Mouse (Mus musculus): ENCODE results near the gene Babam2. TPM values are rescaled to one million over a fixed set of nuclear protein-coding genes. Genes with fewer than 3 reads are reported as not detected.

Gene Babam2
- total and polyA plus RNA-seq, 2 experiments from 2014 or later = 39.1 to 51.3 TPM

DNA sequence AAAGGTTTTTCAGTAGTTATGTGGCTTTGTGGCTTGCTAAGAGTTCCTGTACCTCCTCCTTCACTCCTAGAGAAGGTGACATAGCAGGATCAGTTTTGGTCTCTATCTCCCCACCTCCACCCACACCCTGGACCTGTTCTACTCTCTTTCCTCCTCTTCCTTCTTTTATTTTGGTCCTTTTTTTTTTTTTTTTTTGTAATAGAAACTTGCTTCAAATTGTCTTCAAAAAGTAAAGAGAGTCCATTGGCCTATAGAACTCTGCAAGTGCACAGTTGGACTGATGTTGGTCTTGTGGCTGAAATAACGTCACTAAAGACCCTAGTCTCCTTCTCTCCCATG lies 114.1 kb downstream of the Babam2 start:
- no peak overlapping the region for H3K9ac ChIP-seq (replicated peaks; ENCODE audit: low read depth, low read length)
- no peak overlapping the region for H3K4me3 ChIP-seq (ENCODE audit: low read depth, low read length)
- peaks cover 10% of the 10 kb centered on the region for H3K4me1 ChIP-seq (ENCODE audit: control insufficient read depth, insufficient read depth)
- TF ChIP-seq CTCF (IDR thresholded peaks at IDR 0.05; ENCODE audit: low read depth) (no peak), EP300 (IDR thresholded peaks at IDR 0.05; ENCODE audit: low read depth) (no peak)
- no peak for ATAC-seq (ENCODE audit: insufficient read depth, low read depth)
- 91% methylated on average over 1 of the region's 1 CpGs for WGBS
- peak overlapping the region; percentile 72; the same call in 1 of the 2 replicates for H3K27ac ChIP-seq (ENCODE audit: low read depth)
- no peak for DNase-seq (ENCODE audit: low spot score)
- H3K9me3 ChIP-seq (replicated peaks; ENCODE audit: control insufficient read depth, low read length) = no peaks in the 10 kb centered on the region
- H3K36me3 ChIP-seq (replicated peaks; ENCODE audit: control insufficient read depth, insufficient read depth, low read length) = no peaks in the 10 kb centered on the region
- H3K4me2 ChIP-seq (ENCODE audit: low read depth, low read length) = no peak overlapping the region
- no peaks in the 10 kb centered on the region for H3K27me3 ChIP-seq (ENCODE audit: control insufficient read depth, insufficient read depth, low read length)

DNA sequence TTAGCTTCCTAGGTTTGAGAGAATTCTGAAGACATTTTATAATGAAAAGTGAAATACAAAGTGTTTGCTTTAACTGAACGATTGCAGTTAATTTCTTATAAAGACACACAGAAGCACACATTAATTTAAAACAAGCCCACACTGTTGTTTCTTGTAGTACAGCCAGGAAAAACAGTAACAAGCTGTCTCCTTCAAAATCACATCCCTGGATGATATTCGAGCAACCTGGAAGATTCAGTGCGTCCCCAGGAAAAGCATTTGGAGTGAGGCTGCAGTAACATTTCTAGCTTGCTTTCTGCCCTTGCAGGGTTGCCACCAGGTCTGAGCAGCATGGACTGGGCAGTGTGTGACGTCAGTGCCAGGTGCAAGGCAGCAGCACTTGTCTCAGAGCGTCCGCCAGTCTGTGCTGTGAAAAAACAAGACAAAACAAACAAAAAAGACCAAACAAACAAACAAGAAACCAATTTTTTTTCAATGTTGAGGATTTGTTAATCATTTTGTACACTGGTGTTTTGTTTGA lies 115.7 kb downstream of the Babam2 start:
- Histone ChIP-seq H3K27me3 (ENCODE audit: control insufficient read depth, insufficient read depth, low read length) (no peaks in the 10 kb centered on the region), H3K4me1 (ENCODE audit: control insufficient read depth, insufficient read depth) (peaks cover 10% of the 10 kb centered on the region), H3K4me2 (ENCODE audit: low read depth, low read length) (no peak overlapping the region), H3K27ac (ENCODE audit: low read depth) (no peak overlapping the region), H3K4me3 (ENCODE audit: low read depth, low read length) (no peak overlapping the region), H3K9me3 (replicated peaks; ENCODE audit: control insufficient read depth, low read length) (no peaks in the 10 kb centered on the region), H3K36me3 (replicated peaks; ENCODE audit: control insufficient read depth, insufficient read depth, low read length) (no peaks in the 10 kb centered on the region), H3K9ac (replicated peaks; ENCODE audit: low read depth, low read length) (no peak overlapping the region)
- 73% methylated on average over 6 of the region's 6 CpGs for WGBS
- no peak for DNase-seq (ENCODE audit: low spot score)
- TF ChIP-seq EP300 (IDR thresholded peaks at IDR 0.05; ENCODE audit: low read depth) (no peak), CTCF (IDR thresholded peaks at IDR 0.05; ENCODE audit: low read depth) (no peak)
- no peak for ATAC-seq (ENCODE audit: insufficient read depth, low read depth)

- H3K4me3 ChIP-seq (ENCODE audit: low read depth, low read length) = no peak overlapping the region
- WGBS = 88% methylated on average over 4 of the region's 4 CpGs
- peaks cover 10% of the 10 kb centered on the region for H3K4me1 ChIP-seq (ENCODE audit: control insufficient read depth, insufficient read depth)
- no peaks in the 10 kb centered on the region for H3K36me3 ChIP-seq (replicated peaks; ENCODE audit: control insufficient read depth, insufficient read depth, low read length)
- no peak for DNase-seq (ENCODE audit: low spot score)
- H3K9me3 ChIP-seq (replicated peaks; ENCODE audit: control insufficient read depth, low read length) = no peaks in the 10 kb centered on the region
- H3K27me3 ChIP-seq (ENCODE audit: control insufficient read depth, insufficient read depth, low read length) = no peaks in the 10 kb centered on the region
- TF ChIP-seq CTCF (IDR thresholded peaks at IDR 0.05; ENCODE audit: low read depth) (no peak), EP300 (IDR thresholded peaks at IDR 0.05; ENCODE audit: low read depth) (no peak)
- H3K4me2 ChIP-seq (ENCODE audit: low read depth, low read length) = no peak overlapping the region
- no peak overlapping the region for H3K9ac ChIP-seq (replicated peaks; ENCODE audit: low read depth, low read length)
- ATAC-seq (ENCODE audit: insufficient read depth, low read depth) = no peak
- no peak overlapping the region for H3K27ac ChIP-seq (ENCODE audit: low read depth)
Observed at GRCm38 (mm10) chr5:31814068-31814467, 116.6 kb downstream of the Babam2 start.

DNA sequence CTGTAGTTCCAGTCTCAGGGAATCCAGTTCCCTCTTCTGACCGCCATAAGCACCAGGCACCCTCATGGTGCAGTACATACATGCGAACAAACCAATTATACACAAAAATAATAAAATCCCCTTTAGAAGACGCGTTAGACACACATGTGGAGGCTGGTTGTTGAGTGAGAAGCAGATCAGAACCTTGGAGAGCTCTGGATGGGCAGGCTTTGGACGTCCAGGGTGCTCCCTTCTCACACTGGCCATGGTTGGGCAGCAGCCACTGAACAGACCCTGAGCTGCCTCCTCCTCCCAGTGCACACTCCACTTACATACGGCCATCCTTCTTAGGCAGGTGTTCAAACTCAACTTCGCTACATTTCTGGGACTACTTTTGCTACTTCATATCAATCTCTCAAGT lies 117.6 kb downstream of the Babam2 start:
- H3K27ac ChIP-seq (ENCODE audit: low read depth) = no peak overlapping the region
- H3K27me3 ChIP-seq (ENCODE audit: control insufficient read depth, insufficient read depth, low read length) = no peaks in the 10 kb centered on the region
- TF ChIP-seq CTCF (IDR thresholded peaks at IDR 0.05; ENCODE audit: low read depth) (no peak), EP300 (IDR thresholded peaks at IDR 0.05; ENCODE audit: low read depth) (no peak)
- no peaks in the 10 kb centered on the region for H3K9me3 ChIP-seq (replicated peaks; ENCODE audit: control insufficient read depth, low read length)
- WGBS = 73% methylated on average over 7 of the region's 7 CpGs
- H3K36me3 ChIP-seq (replicated peaks; ENCODE audit: control insufficient read depth, insufficient read depth, low read length) = no peaks in the 10 kb centered on the region
- ATAC-seq (ENCODE audit: insufficient read depth, low read depth) = no peak
- no peak overlapping the region for H3K9ac ChIP-seq (replicated peaks; ENCODE audit: low read depth, low read length)
- H3K4me1 ChIP-seq (ENCODE audit: control insufficient read depth, insufficient read depth) = peaks cover 9% of the 10 kb centered on the region
- DNase-seq (ENCODE audit: low spot score) = peak; percentile 23
- H3K4me3 ChIP-seq (ENCODE audit: low read depth, low read length) = no peak overlapping the region
- H3K4me2 ChIP-seq (ENCODE audit: low read depth, low read length) = no peak overlapping the region

- Histone ChIP-seq H3K4me2 (ENCODE audit: low read depth, low read length) (no peak overlapping the region), H3K36me3 (replicated peaks; ENCODE audit: control insufficient read depth, insufficient read depth, low read length) (no peaks in the 10 kb centered on the region), H3K9ac (replicated peaks; ENCODE audit: low read depth, low read length) (no peak overlapping the region), H3K27me3 (ENCODE audit: control insufficient read depth, insufficient read depth, low read length) (no peaks in the 10 kb centered on the region), H3K4me3 (ENCODE audit: low read depth, low read length) (no peak overlapping the region), H3K4me1 (ENCODE audit: control insufficient read depth, insufficient read depth) (no peaks in the 10 kb centered on the region), H3K9me3 (replicated peaks; ENCODE audit: control insufficient read depth, low read length) (no peaks in the 10 kb centered on the region), H3K27ac (ENCODE audit: low read depth) (no peak overlapping the region)
- WGBS = 71% methylated on average over 1 of the region's 1 CpGs
- TF ChIP-seq CTCF (IDR thresholded peaks at IDR 0.05; ENCODE audit: low read depth) (no peak), EP300 (IDR thresholded peaks at IDR 0.05; ENCODE audit: low read depth) (no peak)
- DNase-seq (ENCODE audit: low spot score) (no peak), ATAC-seq (ENCODE audit: insufficient read depth, low read depth) (no peak)
Observed at GRCm38 (mm10) chr5:31816082-31816481, 118.6 kb downstream of the Babam2 start.

DNA sequence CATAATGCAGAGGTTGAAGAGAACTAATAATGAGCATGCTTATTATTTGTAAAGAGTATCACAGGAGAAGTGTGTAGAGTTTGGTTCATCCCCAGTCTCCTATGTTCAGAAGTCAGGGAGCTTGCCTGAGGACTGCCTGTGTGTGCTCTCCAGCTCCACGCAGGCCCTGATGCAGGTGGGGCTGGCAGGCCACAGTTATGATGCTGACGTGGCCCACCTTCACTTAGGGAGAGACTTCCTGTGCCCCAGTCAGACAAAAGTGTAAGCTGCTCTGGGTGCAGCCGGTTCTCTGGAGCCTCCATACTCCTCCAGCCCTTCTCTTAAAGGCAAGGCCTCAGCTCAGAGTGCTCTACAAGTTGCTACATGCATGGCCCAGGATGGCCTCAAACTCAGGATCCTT lies 123.3 kb downstream of the Babam2 start:
- no peak overlapping the region for H3K9ac ChIP-seq (replicated peaks; ENCODE audit: low read depth, low read length)
- H3K27me3 ChIP-seq (ENCODE audit: control insufficient read depth, insufficient read depth, low read length) = no peaks in the 10 kb centered on the region
- no peaks in the 10 kb centered on the region for H3K4me1 ChIP-seq (ENCODE audit: control insufficient read depth, insufficient read depth)
- H3K9me3 ChIP-seq (replicated peaks; ENCODE audit: control insufficient read depth, low read length) = no peaks in the 10 kb centered on the region
- H3K4me3 ChIP-seq (ENCODE audit: low read depth, low read length) = no peak overlapping the region
- no peak for TF ChIP-seq EP300 (IDR thresholded peaks at IDR 0.05; ENCODE audit: low read depth)
- WGBS = 84% methylated on average over 3 of the region's 3 CpGs
- ATAC-seq (ENCODE audit: insufficient read depth, low read depth) = no peak
- no peak overlapping the region for H3K27ac ChIP-seq (ENCODE audit: low read depth)
- no peak for DNase-seq (ENCODE audit: low spot score)
- no peak overlapping the region for H3K4me2 ChIP-seq (ENCODE audit: low read depth, low read length)
- no peaks in the 10 kb centered on the region for H3K36me3 ChIP-seq (replicated peaks; ENCODE audit: control insufficient read depth, insufficient read depth, low read length)
